Mouse (Mus musculus) liver, embryonic 14.5 days (tissue): ENCODE results near the gene Pllp.

Source experiments
- CTCF ChIP-seq: IDR thresholded peaks from 2 replicates; pipeline ENCODE4 v1.5.1; 2016; ENCODE audit warnings: antibody characterized with exemption, low read depth, control low read depth
- EP300 ChIP-seq: IDR thresholded peaks from 2 replicates; pipeline ENCODE4 v1.6.1; 2016; ENCODE audit warnings: antibody characterized with exemption, low read depth

DNA sequence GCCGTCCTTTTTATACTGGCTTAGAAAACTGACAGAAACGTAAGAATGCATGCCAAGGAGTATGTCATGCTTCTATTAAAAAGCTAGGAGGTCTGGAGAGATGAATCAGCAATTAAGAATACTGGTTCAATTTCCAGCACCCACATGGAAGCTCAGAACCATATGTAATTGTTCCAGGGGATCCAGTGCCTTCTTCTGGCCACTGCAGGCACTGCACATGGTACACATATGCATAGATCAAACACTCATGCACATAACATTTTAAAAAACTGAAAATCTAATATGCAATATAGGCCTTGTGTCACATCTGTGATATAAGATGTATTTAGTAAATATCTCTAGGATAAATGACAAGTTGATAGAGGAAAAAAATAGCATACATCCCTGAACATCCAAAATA, 38.0 kb downstream of the Pllp start:
- TF ChIP-seq CTCF (peak; percentile 39; the same call in 1 of the 2 replicates), EP300 (no peak)
